Mouse (Mus musculus) hindlimb bud, embryonic 11.5 days (tissue): ENCODE measurements around the gene Ntn3.
A peak's percentile ranks its signal among the peaks of the same experiment; 100 is the strongest.

Experiments used
- DNase-seq: peaks from one replicate; pipeline ENCODE4 v3.0.0-alpha.2; 2012; ENCODE audit warnings: low read depth, low spot score; ENCODE audit errors: extremely low spot score

Ntn3 gene

DNA sequence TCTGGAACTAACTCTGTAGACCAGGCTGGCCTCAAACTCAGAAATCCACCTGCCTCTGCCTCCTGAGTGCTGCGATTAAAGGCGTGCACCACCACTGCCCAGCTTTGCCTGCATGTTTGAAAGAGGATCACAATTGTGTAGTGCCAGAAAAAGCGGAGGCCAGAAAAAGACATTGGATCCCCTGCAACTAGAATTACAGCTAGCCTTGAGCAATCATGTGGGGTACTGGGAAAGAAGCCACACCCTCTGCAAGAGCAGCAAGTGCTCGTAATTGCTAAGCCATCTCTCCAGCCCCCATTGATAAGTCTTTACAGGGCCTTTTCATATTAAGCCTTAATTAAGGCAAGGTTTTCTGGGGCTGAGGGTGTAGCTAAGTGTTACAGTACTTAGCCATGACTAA is 17.9 kb downstream of the Ntn3 start:
- no peak for DNase-seq

DNA sequence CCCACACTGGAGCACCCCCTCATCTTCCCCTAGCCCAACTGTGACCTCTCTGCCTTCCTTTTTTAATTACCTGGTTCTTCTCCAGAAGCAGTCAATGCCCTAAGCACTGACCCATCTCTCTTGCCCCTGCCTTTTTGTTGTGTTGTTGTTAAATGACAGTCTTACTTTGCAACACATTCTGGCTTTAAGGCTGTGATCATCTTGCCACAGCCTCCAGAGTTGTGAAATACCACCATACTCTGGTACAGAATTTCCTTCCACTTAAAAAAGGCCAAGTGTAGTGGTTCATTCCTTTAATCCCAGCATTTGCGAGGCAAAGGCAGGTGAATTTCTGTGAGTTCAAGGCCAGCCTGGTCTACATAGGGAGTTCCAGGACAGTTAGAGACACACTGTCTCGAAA is 18.4 kb downstream of the Ntn3 start:
- DNase-seq, result no peak

- no peak for DNase-seq
Observed at GRCm38 (mm10) chr17:24174259-24174658, 35.1 kb downstream of the Ntn3 start.

DNA sequence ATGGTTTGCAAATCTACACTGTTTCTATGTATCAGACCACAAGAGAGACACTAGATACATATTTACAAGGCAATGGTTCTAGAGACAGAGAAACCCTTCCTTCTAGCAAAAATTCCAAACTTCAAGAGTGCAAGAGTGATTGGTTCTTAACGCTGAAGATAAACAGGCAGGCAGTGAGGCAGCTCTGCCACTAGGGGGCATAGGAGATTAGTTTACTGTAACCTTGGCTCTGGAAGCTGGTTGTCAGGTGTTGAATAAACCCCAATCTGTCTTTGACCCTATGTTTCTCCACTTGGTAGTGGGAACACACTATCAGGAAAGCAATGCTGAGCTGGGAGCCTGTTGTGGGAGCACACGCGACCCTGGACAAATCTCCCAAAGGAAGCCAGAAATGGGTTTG is 35.9 kb downstream of the Ntn3 start:
- DNase-seq, result peak; percentile 71

GRCm38 (mm10) chr17:24171738-24172137 is 37.6 kb downstream of the Ntn3 start:
- DNase-seq, result no peak

GRCm38 (mm10) chr17:24170729-24171128 is 38.6 kb downstream of the Ntn3 start:
- DNase-seq, result no peak

- DNase-seq, result no peak
Observed at GRCm38 (mm10) chr17:24170125-24170524, 39.2 kb downstream of the Ntn3 start.

GRCm38 (mm10) chr17:24169317-24170065 is 39.8 kb downstream of the Ntn3 start, which contains the start of gene Atp6v0c:
Atp6v0c (minus strand) TSS chr17:24169702.
- DNase-seq, result peak; percentile 86

DNA sequence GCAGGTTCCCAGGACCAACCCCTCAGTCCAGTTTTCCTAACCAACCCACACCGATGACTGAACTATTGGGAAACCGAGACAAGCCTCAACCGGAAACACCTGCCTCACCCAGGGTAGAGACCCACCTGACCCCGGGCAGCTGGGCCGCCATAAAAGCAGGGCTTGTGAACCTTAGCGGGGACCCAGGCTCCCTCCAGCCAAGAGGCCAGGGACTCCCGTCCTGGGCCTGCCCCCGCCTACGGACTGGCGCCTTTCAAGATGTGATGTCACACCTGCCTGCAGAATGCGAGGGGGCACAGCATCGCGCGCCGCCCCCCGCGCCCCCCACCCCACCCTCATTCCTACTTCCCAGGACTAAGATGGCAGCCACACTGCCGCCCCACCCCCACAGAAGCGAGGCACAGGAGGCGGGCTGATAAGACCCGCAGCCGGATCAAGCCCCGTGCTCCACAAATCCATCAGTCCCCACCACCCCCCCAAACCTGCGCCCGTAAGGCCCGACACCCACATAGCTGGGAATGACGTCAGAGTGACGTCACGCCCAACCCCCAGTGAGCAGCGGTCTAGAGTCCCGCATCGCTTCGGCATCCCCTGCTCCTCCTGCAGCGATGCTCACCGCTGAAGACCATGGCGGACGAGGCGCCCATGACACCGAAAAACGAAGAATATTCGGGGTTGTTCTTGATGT is 40.6 kb downstream of the Ntn3 start:
- no peak for DNase-seq

- DNase-seq, result no peak
Observed at GRCm38 (mm10) chr17:24167891-24168505, 41.3 kb downstream of the Ntn3 start.

GRCm38 (mm10) chr17:24167120-24167519 is 42.2 kb downstream of the Ntn3 start:
- no peak for DNase-seq

DNA sequence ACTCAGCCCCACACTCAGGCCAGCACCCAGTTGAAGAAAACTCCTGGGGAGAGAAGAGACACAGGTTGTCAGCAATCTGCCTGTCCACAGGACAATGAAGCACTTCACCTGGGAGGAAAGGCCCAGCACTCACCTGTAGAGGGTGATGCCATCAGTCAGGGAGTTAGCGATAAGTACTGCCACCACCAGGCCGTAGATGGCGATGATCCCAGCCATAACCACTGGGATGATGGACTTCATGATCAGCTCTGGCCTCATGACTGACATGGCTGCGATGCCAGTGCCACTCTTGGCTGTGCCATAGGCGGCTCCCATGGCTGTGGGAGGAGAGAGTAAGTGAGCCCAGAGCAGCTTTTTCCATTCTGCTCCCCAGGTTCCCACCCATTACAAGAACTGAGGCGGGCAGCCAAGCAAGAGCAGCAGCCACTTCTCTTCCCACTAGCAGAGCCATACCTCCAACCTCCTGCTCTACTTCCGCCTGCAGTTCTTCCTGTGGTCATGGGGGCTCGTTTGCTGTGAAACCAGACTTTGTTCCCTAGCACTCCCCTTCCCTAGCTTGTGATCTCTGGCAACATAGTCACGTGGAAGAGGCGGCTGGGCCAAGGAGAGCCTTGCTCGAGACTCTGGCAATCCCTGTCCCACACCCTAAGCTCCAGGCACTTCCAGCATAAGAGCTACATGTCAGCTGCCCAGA is 44.6 kb downstream of the Ntn3 start:
- no peak for DNase-seq

- peak; percentile 90 for DNase-seq
Observed at GRCm38 (mm10) chr17:24163176-24163962, 46.0 kb downstream of the Ntn3 start, which contains the start of gene Amdhd2. Amdhd2 (minus strand) TSS chr17:24163766.

GRCm38 (mm10) chr17:24162584-24163175 is 46.7 kb downstream of the Ntn3 start:
- no peak for DNase-seq

DNA sequence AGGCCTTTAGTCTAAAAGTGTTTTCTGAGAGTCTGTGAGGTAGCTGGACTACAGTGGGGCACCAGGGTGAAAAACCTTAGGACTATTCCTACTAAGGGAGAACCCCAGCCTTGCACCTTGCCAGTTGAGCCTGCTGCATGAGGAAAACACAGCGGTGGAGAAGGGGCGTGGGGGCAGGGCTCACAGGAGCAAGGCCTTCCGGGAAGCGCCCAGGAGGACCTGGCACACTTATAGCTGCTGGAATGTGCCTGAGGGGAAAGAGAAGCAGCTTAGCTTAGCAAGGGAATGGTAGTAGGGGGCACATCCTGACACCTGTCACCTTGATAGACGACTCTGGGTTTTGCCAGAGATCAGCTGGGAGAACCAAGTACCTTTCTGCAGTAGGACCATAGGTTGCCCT is 47.9 kb downstream of the Ntn3 start:
- DNase-seq, result no peak

DNA sequence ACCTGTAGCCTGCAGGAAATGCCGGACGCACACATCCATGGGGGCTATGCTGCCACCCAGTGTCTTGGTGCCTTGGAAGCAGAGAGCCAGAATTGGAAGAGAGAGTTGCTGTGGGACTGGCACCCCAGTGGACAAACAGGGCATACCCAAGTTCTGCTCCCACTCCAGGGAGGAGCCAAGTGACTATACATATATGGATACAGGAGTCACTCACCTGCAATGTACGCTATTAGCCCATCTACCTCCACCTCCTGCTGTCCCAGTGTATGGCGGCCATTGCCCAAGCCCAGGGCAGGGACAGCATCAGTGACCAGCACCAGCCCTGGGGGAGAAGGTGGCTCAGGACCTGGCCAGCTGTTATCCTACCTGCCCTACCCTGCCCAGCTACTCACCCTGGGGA is 51.8 kb downstream of the Ntn3 start:
- DNase-seq, result no peak

- no peak for DNase-seq
Observed at GRCm38 (mm10) chr17:24157121-24157520, 52.2 kb downstream of the Ntn3 start.

DNA sequence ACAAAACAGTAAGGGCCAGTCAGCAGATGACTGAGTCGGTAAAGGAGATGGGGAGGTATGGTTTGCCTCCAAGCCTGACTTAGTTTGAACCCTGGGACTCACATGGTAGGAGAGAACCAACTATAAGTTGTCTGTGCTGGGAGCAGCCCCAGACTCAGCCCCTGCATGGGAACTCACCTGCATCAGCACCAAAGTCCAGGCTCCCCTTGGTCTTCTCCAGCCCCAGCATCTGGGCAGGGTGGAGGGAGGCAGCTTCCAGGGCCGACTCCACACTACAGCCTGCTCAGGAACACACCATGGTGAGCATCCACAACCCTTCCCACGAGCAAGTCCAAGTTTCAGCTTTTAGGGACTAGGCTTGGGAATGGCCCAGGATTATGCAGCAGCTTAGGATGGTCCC is 52.9 kb downstream of the Ntn3 start:
- no peak for DNase-seq

DNA sequence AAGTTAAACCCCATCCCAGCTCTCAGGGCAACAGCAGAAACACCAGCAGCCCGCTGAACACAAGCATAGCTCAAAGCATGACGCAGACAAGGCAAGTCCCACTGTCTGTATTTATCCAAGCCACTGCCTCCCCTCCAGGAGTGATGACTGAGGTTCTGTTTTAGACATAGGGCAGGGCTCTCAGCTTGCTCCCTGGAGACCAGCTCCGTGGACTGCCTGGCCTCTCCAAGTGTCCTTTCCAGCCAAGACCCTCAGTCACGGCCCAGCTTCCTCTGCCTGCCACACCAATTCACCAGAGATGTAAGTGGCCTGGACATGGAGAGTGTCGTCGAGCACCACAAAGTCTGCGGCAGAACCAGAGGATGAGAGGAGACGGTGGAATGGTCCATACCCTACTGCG is 53.6 kb downstream of the Ntn3 start:
- DNase-seq, result no peak

DNA sequence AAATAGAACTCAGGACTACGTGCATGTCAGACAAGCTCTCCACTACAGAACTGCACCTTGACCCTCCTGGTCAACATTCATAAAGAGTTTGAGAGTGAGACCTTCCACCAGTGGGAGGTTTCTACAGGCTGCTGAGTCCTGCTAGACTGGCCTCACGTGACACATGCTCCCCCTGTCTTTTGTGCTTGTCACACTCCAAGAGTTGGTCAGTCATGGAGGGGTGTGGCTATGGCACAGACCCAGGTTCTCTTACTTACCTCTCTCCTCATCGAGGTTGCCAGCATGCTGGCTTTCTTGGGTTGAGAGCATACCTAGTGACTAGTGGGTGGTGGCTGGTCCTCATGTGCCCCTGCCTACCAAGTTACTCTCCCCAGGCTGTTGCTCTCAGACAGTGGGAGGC is 54.9 kb downstream of the Ntn3 start:
- DNase-seq, result no peak
